Mouse (Mus musculus): Measurements from ENCODE around the gene Ncapg2.
A peak's percentile ranks its signal among the peaks of the same experiment; 100 is the strongest.

The Ncapg2 gene

DNA sequence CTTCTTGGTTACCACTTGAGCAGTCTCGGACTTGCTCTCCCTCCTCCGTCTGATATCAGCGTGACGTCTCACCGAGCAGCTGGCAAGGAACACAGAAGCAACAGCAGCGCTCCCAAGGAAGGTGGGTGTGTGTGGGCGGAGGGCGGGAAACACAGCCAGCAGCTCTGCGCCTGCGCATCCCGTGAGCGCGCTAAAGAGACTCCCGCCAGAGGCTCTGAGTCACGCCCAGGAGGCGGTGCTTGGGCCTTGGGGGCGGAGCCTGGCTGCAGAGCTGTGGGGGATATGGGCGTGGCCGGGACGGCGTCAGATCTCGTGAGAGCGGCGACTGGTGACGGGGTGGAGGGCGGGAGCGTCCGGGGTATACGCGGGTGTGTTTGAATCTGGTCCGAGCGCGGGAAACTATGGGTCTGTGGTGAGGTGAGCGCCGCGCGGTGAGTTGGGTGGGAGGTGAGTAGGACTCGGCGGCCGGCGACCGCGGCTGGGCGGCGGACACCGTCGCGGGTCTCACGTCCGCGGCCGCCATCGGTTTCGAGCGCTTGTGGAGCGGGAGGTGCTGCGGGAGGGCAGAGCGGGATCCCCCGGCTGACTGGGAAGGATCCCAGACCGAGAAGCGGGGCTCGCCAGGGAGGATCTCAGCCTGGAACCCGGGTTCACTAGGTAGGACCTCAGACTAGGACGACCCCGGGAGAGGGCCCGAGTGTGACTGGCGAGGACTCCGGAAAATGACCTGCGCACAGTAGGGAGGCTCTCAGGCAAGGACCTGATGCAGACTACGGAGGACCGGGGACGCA, at the start of gene Ncapg2:
Ncapg2 (plus strand) TSS at position 358 of the 791 bp plus-strand sequence.
- peak; percentile 98 for DNase-seq

- no peak for DNase-seq
Measured at GRCm38 (mm10) chr12:116362091-116362490, 43.1 kb upstream of the Ncapg2 start.

- DNase-seq, result no peak
Measured at GRCm38 (mm10) chr12:116366900-116367299, 38.3 kb upstream of the Ncapg2 start.

DNA sequence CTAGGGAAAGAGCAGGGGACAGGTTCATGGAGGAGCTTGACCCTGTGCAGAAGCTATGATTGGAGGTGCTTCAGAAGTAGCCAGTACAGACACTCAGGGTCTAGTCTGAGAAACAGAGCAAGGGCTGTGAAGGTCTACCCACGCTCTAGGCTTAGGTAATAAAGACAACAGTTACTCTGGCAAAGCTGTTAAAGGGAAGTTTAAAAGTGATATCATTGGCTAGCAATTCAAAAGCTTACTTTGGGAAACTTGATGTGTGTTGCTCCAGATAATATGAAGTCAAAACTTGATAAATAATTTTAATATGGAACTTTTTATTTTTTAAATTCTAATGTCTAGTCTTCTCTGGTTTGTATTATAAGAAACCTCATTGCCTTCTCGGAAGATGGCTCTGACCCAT, 37.9 kb upstream of the Ncapg2 start:
- no peak for DNase-seq

DNA sequence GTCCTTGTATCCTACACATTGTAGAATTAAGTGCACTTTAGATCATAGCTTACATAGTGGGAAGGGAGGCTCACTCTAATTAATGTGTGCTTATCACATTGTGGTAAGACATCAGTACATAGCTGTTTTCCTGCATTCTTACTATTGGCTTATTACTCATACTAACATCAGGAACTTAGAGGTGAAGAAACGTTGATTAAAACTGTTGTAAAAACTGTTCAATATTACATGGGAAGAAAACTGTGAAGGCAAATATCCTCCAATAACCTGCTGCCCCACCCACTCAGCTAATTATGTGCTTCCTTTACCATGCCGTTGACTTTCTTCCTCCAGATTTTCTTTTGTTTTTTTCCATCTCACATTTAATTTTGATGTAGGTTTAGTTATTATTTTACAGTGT, 36.3 kb upstream of the Ncapg2 start:
- DNase-seq, result no peak

DNA sequence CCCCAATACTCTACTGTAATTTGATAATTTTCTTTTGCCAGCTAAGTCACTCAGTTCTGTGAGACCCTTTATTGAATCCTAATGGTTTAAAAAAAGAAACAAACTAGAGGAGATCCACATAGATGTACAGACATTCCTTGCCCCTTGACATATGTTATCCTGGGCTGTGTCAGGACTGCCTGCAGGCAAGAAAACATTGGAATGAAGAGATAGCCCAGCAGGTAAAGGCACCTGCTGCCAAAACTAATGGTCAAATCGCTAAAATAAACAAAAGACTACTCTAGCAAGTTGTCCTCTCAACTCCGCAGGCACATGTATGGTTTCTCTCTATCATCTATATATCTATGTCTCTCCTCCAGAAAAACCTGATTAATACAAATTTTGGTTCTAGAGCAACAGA, 22.1 kb upstream of the Ncapg2 start:
- DNase-seq, result no peak

GRCm38 (mm10) chr12:116383995-116384394, 21.2 kb upstream of the Ncapg2 start:
- no peak for DNase-seq

DNA sequence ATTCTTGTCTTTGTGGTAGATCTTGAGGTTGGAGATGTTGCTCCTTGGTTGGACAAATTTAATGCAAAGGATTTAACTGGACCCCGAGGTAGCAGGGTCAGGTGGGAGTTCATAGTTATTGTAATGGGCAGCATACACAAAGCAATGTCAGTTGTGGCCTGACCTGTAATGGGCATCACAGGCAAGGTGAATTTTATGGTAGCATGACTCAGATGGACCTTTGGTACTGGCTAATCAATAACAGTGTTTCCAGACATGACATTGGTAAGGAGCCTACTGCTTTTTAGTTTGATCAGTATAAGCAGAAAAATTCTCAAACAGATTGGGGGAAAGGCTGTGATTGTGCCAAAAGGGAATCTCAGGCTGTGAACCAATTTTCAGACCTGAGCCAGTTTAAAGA, 18.4 kb upstream of the Ncapg2 start:
- no peak for DNase-seq

GRCm38 (mm10) chr12:116389868-116390267, 15.3 kb upstream of the Ncapg2 start:
- no peak for DNase-seq

- no peak for DNase-seq
Measured at GRCm38 (mm10) chr12:116394327-116394726, 10.9 kb upstream of the Ncapg2 start.

GRCm38 (mm10) chr12:116395312-116395711, 9.9 kb upstream of the Ncapg2 start:
- no peak for DNase-seq

DNA sequence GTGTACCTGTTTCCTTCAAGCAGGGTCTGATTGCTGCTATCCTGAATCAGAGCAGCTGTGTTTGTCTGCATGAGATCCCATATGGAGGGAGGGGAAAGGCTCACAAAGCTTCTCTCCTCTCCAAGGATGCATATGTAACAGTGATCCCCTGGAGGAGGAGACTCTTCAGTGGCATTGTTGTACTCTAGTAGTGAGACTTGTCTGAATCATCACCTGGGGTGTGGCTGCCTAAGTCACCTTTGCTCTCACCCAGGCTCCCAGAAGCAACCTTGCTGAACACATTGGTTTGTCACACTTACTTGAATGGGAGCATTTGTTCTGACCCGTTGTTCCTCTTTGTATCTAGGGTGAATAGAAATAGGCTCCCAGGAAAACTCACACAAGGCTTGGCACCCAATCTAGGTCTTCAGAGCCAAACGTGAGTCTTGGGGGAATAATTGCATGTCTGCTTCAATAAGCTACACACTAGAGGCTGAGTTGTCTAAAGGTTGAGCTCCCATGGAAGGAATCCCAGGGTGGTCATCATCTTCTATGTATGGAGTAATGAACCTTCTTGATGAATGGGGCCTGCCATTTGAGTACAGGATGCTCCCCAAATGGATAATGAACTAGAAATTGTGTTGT, 9.0 kb upstream of the Ncapg2 start:
- no peak for DNase-seq

DNA sequence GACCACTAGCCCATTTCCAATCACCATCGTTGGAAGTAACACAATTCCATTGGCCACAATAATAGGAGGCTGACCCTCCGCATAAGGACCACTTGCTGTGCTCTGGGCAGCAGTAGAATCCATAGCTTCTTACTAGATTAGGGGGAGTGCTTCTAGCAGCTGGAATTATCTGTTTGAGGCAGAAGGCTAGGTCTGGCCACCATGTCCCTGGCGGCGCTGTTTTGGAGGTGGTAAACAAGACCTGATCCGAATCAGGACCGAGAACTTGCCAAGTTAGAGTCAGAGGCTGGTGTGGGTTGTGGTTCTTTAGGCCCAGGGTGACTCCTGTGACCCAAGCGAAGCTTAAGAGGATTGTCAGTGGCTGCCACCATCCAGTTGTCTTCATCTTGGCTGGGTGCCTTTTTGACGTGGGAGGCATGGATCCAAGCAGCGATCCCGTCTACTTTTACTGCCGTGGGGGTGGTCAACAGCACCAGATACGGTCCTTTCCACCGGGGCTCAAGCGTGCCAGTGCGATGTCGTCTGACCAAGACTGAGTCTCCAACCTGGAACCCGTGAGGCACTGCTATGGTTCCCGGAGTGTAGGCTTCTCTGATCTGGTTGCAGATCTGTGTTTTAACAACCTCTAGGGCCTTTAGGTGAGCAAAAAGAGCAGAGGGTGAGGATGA, 1.1 kb upstream of the Ncapg2 start:
- DNase-seq, result peak; percentile 17

- DNase-seq, result no peak
Measured at GRCm38 (mm10) chr12:116405836-116406155, 594 bp downstream of the Ncapg2 start.

GRCm38 (mm10) chr12:116407883-116408282, 2.7 kb downstream of the Ncapg2 start:
- DNase-seq, result no peak

DNA sequence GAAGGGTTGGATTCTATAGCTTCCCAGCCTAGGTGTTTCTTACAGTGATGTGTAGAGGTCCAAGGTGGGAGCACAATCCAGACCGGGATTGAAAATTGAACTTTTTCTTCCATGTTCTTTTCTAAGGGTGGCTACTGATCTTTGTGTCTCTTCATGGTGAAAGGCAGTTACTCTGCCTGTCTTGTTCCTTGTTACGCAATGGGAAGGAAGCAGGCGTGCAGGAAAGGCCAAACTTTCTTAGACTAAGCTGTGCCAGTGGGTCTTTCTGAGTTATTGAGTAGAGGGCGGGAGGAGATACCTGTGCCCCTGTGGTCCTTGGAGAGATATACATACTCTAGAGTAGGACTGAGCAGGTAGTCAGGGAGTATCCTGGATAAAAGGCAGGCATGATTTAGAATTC, 9.7 kb downstream of the Ncapg2 start:
- DNase-seq, result no peak

DNA sequence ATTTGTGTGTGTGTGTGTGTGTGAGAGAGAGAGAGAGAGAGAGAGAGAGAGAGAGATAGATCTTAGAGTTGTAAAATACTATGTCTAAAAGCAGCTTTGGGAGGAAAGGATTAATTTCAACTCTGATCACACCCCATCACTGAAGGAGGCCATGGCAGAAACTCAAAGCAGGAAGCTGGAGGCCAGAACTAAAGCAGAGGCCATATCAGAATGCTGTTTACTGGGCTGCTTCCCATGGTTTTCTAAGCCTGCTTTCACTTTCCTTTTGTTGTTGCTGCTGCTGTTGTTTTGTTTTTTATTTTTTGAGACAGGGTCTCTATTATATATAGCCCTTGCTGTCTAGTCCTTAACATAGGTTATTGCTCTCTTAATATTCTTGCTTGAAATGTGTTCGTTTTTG, 11.3 kb downstream of the Ncapg2 start:
- no peak for DNase-seq

DNA sequence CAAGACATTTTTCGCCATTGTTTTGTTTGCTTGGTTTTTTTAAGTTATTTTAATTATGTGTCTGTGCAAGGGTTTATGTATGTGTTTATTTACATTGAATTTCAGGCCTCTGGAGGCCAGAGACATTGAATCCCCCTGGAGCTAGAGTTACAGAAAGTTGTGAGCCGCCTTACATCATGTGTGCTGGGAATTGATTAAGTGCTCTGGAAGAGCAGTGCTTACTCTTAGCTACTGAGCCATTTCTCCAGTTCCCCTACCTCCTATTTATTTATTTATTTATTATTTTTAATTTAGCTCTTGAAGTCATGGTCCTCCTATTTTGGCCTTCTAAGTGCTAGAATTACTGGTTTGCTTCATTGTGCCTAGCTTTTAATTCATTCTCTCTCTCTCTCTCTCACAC, 16.5 kb downstream of the Ncapg2 start:
- no peak for DNase-seq

- no peak for DNase-seq
Measured at GRCm38 (mm10) chr12:116425392-116425791, 20.2 kb downstream of the Ncapg2 start.

- no peak for DNase-seq
Measured at GRCm38 (mm10) chr12:116433742-116434141, 28.5 kb downstream of the Ncapg2 start.

DNA sequence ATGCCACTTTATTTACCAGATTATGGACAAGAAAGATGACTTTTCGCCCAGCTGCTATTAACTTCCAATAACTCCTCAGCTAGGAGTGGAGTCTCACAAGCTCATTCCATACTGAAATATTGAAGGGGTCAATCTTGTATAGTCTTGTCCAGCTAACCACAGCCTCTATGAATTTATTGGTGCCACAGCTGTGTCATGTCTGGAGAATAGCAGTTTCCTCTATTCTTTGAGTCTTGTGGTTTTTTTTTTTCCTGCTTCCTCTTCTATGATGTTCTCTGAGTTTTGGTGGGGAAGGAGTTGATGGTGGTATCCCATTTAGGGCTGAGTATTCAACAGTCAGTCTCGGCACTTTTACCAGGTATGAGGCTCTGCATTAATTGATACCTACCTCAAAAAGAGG, 30.0 kb downstream of the Ncapg2 start:
- DNase-seq, result no peak

DNA sequence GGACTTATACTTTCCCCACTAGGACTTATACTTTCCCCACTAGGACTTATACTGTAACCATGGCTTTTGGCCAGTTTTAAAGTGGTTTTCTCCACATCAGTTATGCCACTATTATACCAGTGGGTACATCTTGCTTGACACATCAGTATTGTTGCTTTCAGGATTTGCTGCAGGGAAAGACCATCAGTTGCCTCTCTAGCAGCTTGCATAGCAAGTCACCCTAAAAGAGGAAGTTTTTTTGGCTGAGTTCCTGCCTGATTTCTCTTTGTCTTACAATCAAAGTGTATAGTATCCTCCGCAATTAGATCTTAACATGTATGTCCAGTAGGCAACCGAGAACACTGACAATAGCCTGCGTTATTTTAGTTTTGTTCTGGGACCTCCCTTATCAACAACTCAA, 30.9 kb downstream of the Ncapg2 start:
- DNase-seq, result no peak

DNA sequence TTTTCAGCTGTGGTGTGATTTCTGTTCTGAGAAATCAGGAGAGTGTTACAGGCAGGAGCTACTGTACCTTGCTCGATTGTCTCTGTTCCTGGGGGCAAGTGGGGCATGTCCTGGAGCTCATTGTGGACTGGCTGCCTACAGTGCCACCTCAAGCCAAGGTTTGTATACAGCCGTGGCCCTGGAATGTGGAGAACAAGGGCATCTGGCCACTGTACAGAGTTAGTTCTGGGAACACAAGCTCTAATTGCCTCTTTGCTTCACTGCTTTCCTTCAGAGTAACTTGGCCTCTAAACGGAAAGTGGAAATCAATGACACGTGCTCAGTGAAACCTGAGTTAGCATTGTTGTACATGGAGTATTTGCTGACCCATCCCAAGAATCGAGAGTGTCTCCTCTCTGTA, 33.4 kb downstream of the Ncapg2 start:
- DNase-seq, result no peak

GRCm38 (mm10) chr12:116442184-116442583, 37.0 kb downstream of the Ncapg2 start:
- no peak for DNase-seq

Data from right cerebral cortex, adult 18-20 months (tissue).